Mouse (Mus musculus) limb, embryonic 13.5 days (tissue): ENCODE results near the gene Usp2. TPM values are rescaled to one million over a fixed set of nuclear protein-coding genes. Genes with fewer than 3 reads are reported as not detected.
"Not testable (repeated sequence)": the region's sequence is repeated elsewhere in the genome, so short reads cannot be mapped to it uniquely, and the experiment has no call there.

Experiments used
- ATAC-seq: fragments of 200-750 bp; cut with Nextera tagmentation; 2 replicates; pipeline ENCODE4 v1.8.0; 2017; ENCODE audit warnings: low read depth, moderate number of reproducible peaks, moderate TSS enrichment; ENCODE audit not compliant: low FRiP score
- H3K27ac ChIP-seq: fragments of 300-500 bp; sonication (generic); 2 replicates; pipeline ENCODE4 v1.5.1; 2015; ENCODE audit warnings: inconsistent platforms, mild to moderate bottlenecking, moderate library complexity
- H3K27me3 ChIP-seq: fragments of 300-500 bp; sonication (generic); 2 replicates; pipeline ENCODE4 v1.6.1; 2015; ENCODE audit warnings: mild to moderate bottlenecking, inconsistent platforms
- H3K36me3 ChIP-seq: fragments of 300-500 bp; sonication (generic); 2 replicates; pipeline ENCODE4 v1.6.1; 2015; ENCODE audit warnings: inconsistent platforms, mild to moderate bottlenecking, moderate library complexity
- H3K4me1 ChIP-seq: fragments of 300-500 bp; sonication (generic); 2 replicates; pipeline ENCODE4 v1.6.1; 2015; ENCODE audit warnings: inconsistent platforms
- H3K4me2 ChIP-seq: fragments of 300-500 bp; sonication (generic); replicated peaks from 2 replicates; pipeline ENCODE4 v1.6.1; 2015; ENCODE audit warnings: inconsistent platforms, mild to moderate bottlenecking, moderate library complexity
- H3K4me3 ChIP-seq: fragments of 300-500 bp; sonication (generic); 2 replicates; pipeline ENCODE4 v1.5.1; 2015; ENCODE audit warnings: moderate library complexity, mild to moderate bottlenecking, inconsistent platforms
- H3K9ac ChIP-seq: fragments of 300-500 bp; sonication (generic); 2 replicates; pipeline ENCODE4 v1.6.1; 2015; ENCODE audit warnings: mild to moderate bottlenecking, inconsistent platforms
- H3K9me3 ChIP-seq: fragments of 300-500 bp; sonication (generic); 2 replicates; pipeline ENCODE4 v1.6.1; 2016; ENCODE audit warnings: inconsistent platforms
- WGBS: fragments of 180-500 bp; shearing (Covaris S2); methylation state at CpG from one replicate; pipeline ENCODE4 v1.1.7; 2015; 5-methylcytosine and 5-hydroxymethylcytosine counted together
- polyA plus RNA-seq: library from polyadenylated mRNA; unstranded; fragments of >200 nt; fragmentation: Nextera tagmentation; extraction: Ambion mirVana; gene quantifications from 2 replicates; pipeline ENCODE4 v1.2.1, GENCODE M21; 2015

The Usp2 gene
- polyA plus RNA-seq, 1 experiment from 2014 or later: 14.6 TPM

DNA sequence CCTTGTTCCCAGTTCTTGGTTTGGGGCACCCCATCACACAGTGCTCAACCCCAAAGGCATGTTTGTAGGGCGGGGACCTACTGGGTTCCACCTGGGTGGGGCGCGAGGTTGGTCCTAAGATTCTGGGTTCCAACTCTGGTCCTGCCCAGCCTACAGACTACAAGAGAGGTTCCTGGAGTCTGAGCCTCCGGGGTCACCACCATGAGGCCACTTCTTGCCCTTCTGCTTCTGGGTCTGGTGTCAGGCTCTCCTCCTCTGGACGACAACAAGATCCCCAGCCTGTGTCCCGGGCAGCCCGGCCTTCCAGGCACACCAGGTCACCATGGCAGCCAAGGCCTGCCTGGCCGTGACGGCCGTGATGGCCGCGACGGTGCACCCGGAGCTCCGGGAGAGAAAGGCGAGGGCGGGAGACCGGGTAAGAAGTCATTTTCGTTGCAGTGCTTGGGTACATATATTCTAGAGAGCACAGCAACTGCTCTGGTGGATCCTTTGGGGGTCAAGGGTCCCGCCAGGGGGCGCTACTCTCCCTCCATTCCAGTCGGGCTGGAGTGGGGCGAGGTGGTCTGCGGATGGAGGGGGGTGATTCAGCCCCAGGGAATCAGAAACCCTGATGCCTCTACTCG is 40.8 kb downstream of the Usp2 start:
- H3K9ac ChIP-seq: peak overlapping the region; percentile 45; the same call in 1 of the 2 replicates
- peak overlapping the region; percentile 24 for H3K4me3 ChIP-seq
- H3K27ac ChIP-seq: peak overlapping the region; percentile 72; the same call in 1 of the 2 replicates
- ATAC-seq: 0 out of 2 replicates have a peak, but pooled peaks have one; percentile 5
- peaks cover 57% of the 10 kb centered on the region for H3K4me1 ChIP-seq
- peaks cover 52% of the 10 kb centered on the region for H3K36me3 ChIP-seq
- H3K27me3 ChIP-seq: no peaks in the 10 kb centered on the region
- H3K4me2 ChIP-seq: peak overlapping the region; percentile 59
- WGBS: 42% methylated on average over 25 of the region's 25 CpGs
- no peaks in the 10 kb centered on the region for H3K9me3 ChIP-seq

- no peak for ATAC-seq
- no peaks in the 10 kb centered on the region for H3K9me3 ChIP-seq
- WGBS: 80% methylated on average over 31 of the region's 31 CpGs
- 0 out of 2 replicates have a peak overlapping the region, but pooled peaks have one; percentile 45 for H3K9ac ChIP-seq
- H3K36me3 ChIP-seq: peaks cover 51% of the 10 kb centered on the region
- peak overlapping the region; percentile 59 for H3K4me2 ChIP-seq
- no peak overlapping the region for H3K27ac ChIP-seq
- H3K4me3 ChIP-seq: peak overlapping the region; percentile 24
- H3K4me1 ChIP-seq: peaks cover 57% of the 10 kb centered on the region
- H3K27me3 ChIP-seq: no peaks in the 10 kb centered on the region
Observed at GRCm38 (mm10) chr9:44108269-44109055, 41.6 kb downstream of the Usp2 start.

- H3K27ac ChIP-seq: peak overlapping the region; percentile 52; the same call in 1 of the 2 replicates
- H3K4me1 ChIP-seq: peaks cover 57% of the 10 kb centered on the region
Observed at GRCm38 (mm10) chr9:44109360-44110095, 42.7 kb downstream of the Usp2 start.

GRCm38 (mm10) chr9:44111909-44112308 is 45.1 kb downstream of the Usp2 start:
- peak overlapping the region; percentile 77 for H3K4me3 ChIP-seq
- peaks cover 19% of the 10 kb centered on the region for H3K36me3 ChIP-seq
- H3K4me2 ChIP-seq: peak overlapping the region; percentile 70
- 72% methylated on average over 10 of the region's 12 CpGs for WGBS
- H3K4me1 ChIP-seq: peaks cover 46% of the 10 kb centered on the region
- H3K27ac ChIP-seq, H3K27me3 ChIP-seq, H3K9me3 ChIP-seq, ATAC-seq: not testable (repeated sequence)
- 0 out of 2 replicates have a peak overlapping the region, but pooled peaks have one; percentile 31 for H3K9ac ChIP-seq

More at GRCm38 (mm10) chr9:44109360-44110095, 42.7 kb downstream of the Usp2 start:
- Histone ChIP-seq H3K36me3 (peaks cover 41% of the 10 kb centered on the region), H3K4me2 (peak overlapping the region; percentile 59), H3K9ac (peak overlapping the region; percentile 48), H3K27me3 (no peaks in the 10 kb centered on the region), H3K9me3 (no peaks in the 10 kb centered on the region), H3K4me3 (peak overlapping the region; percentile 28)
- ATAC-seq: no peak
- 13% methylated on average over 9 of the region's 9 CpGs for WGBS

DNA sequence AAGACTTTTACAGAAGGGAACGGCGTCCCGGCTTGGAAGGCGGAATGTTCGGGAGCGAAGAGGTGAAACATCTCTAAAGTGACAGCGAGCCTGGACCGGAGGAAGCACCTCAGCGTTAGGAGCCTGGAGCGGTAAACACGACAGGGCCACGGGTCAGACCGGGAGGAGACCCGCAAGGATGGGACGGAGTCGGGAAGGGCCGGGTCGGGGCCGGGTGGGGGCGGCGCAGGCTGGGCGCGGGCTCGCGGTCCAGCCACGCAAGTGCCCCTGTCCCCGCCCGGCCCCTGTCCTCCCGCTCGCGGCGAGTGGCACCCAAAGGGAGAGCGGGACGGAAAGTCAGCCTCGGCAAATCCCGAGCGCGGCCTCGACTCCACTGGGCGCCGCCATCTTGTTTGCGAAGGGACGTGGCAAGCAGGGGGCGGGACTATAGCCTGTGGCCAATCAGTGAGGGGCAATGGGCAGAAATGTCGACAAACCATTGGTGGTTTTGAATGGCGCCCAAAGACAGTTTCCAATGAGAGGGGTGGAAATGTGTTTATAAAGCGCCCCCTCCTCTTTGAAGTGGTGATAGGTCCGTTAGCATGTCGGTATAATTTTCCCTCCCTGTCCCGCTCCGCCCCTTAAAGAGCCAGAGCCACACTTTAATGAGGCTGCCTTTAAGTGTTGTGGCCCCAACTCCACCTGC is 46.4 kb downstream of the Usp2 start, which contains the start of the genes Gm49380 and Rnf26:
Gm49380 (minus strand) TSS at position 396 of the 685 bp plus-strand sequence.
Rnf26 (minus strand) TSS at position 413 of the 685 bp plus-strand sequence.
- Histone ChIP-seq H3K9ac (peak within 1 kb of the TSS; percentile 84), H3K36me3 (peaks cover 14% of the 10 kb centered on the region), H3K4me2 (peak within 1 kb of the TSS; percentile 70), H3K27ac (peak within 1 kb of the TSS; percentile 70; the same call in 1 of the 2 replicates), H3K27me3 (no peaks in the 10 kb centered on the region), H3K4me3 (peak within 1 kb of the TSS; percentile 77), H3K4me1 (peaks cover 33% of the 10 kb centered on the region), H3K9me3 (no peaks in the 10 kb centered on the region)
- ATAC-seq: peak; percentile 96
- 1% methylated on average over 44 of the region's 51 CpGs for WGBS

DNA sequence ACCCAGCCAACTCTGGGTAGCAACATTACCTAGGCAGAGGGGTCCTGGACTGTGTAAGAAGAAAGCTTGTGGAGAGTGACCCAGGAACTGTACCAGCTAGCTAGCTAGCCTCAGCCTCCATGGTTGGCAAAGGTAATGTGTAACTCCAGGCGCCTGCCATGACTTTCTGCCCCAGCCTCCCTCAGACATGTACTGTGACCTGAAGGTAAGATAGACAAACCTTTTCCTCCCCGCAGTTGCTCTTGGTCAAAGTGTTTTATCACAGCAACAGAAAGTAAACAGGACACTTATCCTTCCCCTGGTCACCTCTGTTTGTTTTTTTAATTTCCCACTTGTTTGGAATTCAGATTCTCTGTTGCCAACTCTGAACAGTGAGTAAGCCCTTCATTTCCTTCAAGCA is 47.6 kb downstream of the Usp2 start:
- Histone ChIP-seq H3K27me3 (no peaks in the 10 kb centered on the region), H3K27ac (no peak overlapping the region), H3K4me2 (no peak overlapping the region), H3K9me3 (no peaks in the 10 kb centered on the region), H3K4me1 (peaks cover 21% of the 10 kb centered on the region), H3K9ac (no peak overlapping the region), H3K36me3 (peaks cover 8% of the 10 kb centered on the region), H3K4me3 (no peak overlapping the region)
- ATAC-seq: no peak
- WGBS: 78% methylated on average over 2 of the region's 2 CpGs

- WGBS: 84% methylated on average over 9 of the region's 9 CpGs
- Histone ChIP-seq H3K27me3 (no peaks in the 10 kb centered on the region), H3K4me2 (no peak overlapping the region), H3K4me3 (no peak overlapping the region), H3K36me3 (peaks cover under 1% of the 10 kb centered on the region; the same call in 1 of the 2 replicates), H3K27ac (no peak overlapping the region), H3K9me3 (no peaks in the 10 kb centered on the region), H3K9ac (no peak overlapping the region), H3K4me1 (peaks cover 9% of the 10 kb centered on the region)
- ATAC-seq: no peak
Observed at GRCm38 (mm10) chr9:44115599-44115998, 48.8 kb downstream of the Usp2 start.

GRCm38 (mm10) chr9:44116182-44116581 is 49.4 kb downstream of the Usp2 start:
- no peaks in the 10 kb centered on the region for H3K9me3 ChIP-seq
- H3K9ac ChIP-seq: no peak overlapping the region
- ATAC-seq: no peak
- WGBS: 83% methylated on average over 4 of the region's 4 CpGs
- H3K4me2 ChIP-seq: no peak overlapping the region
- H3K36me3 ChIP-seq: no peaks in the 10 kb centered on the region
- H3K4me1 ChIP-seq: peaks cover 6% of the 10 kb centered on the region
- no peaks in the 10 kb centered on the region for H3K27me3 ChIP-seq
- no peak overlapping the region for H3K4me3 ChIP-seq
- no peak overlapping the region for H3K27ac ChIP-seq

DNA sequence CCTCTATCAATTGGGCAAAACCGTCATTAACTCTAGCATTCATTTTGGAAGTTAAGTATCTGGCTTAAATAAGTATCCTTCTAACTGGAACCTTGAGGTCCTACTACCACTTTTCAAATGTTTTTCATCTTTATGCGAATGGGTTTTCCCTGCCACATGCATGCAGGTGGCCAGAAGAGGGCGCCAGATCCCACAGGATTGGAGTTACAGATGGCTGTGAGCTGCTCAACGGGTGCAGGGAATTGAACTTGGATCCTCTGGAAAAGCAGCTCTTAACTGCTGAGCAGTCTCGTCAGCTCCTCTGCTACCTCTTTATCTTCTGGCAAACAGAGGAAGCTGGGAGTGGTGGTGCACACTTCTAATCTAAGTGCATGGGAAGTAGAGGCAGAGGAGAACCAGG is 52.2 kb downstream of the Usp2 start:
- no peaks in the 10 kb centered on the region for H3K4me1 ChIP-seq
- H3K9me3 ChIP-seq: no peaks in the 10 kb centered on the region
- ATAC-seq: no peak
- no peaks in the 10 kb centered on the region for H3K36me3 ChIP-seq
- no peak overlapping the region for H3K4me2 ChIP-seq
- WGBS: 48% methylated on average over 5 of the region's 5 CpGs
- no peaks in the 10 kb centered on the region for H3K27me3 ChIP-seq
- H3K4me3 ChIP-seq: no peak overlapping the region
- no peak overlapping the region for H3K27ac ChIP-seq
- no peak overlapping the region for H3K9ac ChIP-seq

DNA sequence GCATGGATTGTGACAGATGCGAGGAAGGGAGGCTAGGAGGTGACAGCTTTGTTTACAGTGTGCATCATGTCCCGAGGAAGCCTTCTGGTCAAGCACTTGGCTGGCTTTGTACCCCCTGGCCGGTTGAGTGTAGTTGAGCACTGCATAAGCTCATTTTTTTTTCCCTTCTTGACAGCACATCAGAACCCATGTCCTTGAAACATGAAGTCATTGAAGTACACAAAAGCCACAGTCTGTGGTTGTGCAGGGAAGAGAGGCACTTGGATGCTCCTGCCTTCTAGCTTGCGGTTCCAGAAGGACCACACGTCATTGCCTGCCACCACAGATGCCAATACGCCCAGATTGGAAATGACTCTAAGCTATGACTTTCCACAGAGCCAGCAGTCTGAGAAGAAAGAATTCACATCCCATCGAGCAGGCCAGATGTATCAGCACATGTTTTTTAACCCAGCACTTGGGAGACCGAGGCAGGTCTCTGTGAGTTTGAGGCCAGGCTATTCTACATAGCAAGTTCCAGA is 53.2 kb downstream of the Usp2 start:
- Histone ChIP-seq H3K9me3 (no peaks in the 10 kb centered on the region), H3K36me3 (no peaks in the 10 kb centered on the region), H3K4me2 (no peak overlapping the region), H3K9ac (no peak overlapping the region), H3K4me3 (no peak overlapping the region), H3K27me3 (no peaks in the 10 kb centered on the region), H3K4me1 (no peaks in the 10 kb centered on the region), H3K27ac (no peak overlapping the region)
- WGBS: 73% methylated on average over 8 of the region's 8 CpGs
- ATAC-seq: no peak

GRCm38 (mm10) chr9:44124317-44124716 is 57.5 kb downstream of the Usp2 start:
- Histone ChIP-seq H3K4me1 (peaks cover 14% of the 10 kb centered on the region), H3K9ac (no peak overlapping the region), H3K4me2 (no peak overlapping the region), H3K27me3 (0 out of 2 replicates have a peak, but pooled peaks cover 2% of the 10 kb centered on the region), H3K36me3 (no peaks in the 10 kb centered on the region), H3K4me3 (no peak overlapping the region), H3K9me3 (no peaks in the 10 kb centered on the region), H3K27ac (no peak overlapping the region)
- WGBS: 72% methylated on average over 6 of the region's 6 CpGs
- no peak for ATAC-seq
